Mouse (Mus musculus): ENCODE measurements at regions not wholly inside any gene's neighbourhood (a gene's known extent, or its start where the extent isn't known, plus 50 kb on each side); places are given as distances from the start of the nearest gene placed in this dataset.

DNA sequence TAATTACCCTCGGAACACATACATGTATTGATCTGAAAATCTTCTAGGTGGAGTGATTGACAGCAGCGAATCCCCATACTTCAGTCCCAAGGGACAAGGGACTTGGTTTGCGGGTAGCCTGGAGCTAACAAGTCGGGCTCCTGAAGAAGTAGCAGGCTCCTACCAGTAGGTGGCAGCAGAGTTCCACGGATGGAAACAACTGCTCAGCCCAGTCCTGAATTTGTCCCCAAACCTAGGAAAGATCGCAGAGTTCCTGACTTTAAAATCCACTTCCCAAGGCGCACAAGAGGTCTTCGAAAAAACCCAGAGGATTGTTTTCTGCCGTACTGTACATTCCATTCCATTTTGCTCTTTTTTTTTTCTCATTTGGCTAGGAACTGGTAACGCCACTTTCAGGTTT lies 169.4 kb downstream of the Arrdc4 start:
- DNase-seq (ENCODE audit: low spot score): peak; percentile 37

GRCm38 (mm10) chr7:68579216-68579615 lies 169.8 kb downstream of the Arrdc4 start:
- no peak for DNase-seq (ENCODE audit: low spot score)

- no peak for DNase-seq (ENCODE audit: low spot score)
Observed at GRCm38 (mm10) chr7:68571315-68571714, 177.7 kb downstream of the Arrdc4 start.

GRCm38 (mm10) chr7:68568127-68568510 lies 180.9 kb downstream of the Arrdc4 start:
- no peak for DNase-seq (ENCODE audit: low spot score)

GRCm38 (mm10) chr7:68567452-68568126 lies 181.5 kb downstream of the Arrdc4 start:
- DNase-seq (ENCODE audit: low spot score): no peak

DNA sequence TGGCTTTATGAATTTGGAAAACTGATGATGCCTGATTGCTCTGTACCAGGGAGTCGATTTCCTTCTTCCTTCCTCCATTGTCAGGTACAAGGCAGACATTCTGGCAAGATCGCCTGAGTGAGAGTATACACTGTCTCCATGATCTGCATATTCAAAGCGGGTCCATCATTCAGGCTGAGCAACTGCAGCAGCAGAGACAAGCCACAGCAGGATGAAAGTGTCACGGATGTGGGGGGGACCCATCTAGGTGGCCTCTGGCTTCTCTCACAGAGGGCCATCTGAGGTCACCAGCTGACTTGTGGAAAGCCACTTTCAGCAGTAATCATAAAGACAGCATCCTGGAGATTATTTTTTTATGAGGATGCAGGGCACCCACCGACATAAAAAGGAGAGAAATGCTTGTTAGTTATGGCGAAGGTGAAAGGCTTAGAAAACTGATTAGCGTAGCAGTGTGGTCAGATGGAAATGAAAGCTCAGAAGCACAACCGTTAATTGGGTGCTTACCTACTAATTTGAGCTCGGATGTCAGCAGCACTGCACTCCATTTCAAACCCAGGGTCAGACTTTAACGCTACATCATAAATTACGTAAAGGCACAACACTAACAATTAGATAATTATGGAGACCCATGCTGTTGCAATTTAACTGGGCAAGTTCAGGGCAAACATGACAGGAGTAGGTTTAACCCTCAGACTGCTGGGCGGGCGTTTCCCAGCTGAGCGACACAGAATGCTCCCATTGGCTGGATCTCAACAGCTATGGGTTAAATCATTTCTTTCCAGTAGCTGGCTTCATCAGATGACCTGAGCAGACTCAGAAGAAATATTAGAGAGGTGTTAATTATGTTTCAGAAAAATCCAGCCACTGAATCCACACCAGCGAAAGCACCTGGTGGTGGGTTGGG lies 189.3 kb downstream of the Arrdc4 start:
- no peak for DNase-seq (ENCODE audit: low spot score)

DNA sequence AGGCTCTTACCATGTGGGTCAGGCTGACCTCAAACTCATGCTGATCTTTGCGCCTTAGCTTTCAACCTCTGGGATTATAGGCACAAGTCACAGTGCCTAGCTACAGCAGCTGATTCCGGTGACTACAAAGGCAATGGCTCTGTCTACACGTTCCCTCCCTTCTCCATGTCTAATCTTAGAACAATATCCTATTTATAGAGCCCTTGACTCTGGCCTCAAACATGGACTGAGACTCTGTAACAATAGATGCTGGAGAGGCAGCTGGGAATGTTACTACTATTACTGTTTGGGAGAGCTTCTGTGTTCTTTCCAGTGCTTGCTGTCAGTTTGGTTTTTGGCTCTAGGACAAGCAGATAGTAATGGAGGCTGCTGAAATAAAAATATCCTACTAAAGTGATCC lies 198.7 kb downstream of the Arrdc4 start:
- DNase-seq (ENCODE audit: low spot score): no peak

DNA sequence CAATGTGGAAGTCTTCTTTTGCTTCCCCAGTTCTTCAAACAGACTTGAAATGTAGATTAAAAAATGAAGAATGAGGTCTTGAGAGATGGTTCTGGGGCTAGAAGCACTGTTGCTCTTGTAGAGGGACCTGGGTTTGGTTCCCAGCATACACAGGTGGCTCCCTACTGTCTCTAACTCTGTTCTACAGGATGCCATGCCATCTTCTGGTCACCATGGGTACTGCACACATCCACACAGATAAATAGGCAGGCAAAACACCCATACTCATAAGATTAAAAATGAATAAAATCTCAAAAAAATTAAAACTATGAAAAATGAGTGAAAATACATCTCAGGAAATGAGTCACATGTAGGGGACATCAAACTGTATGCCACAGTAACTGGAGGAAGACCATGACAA lies 200.9 kb downstream of the Arrdc4 start:
- no peak for DNase-seq (ENCODE audit: low spot score)

DNA sequence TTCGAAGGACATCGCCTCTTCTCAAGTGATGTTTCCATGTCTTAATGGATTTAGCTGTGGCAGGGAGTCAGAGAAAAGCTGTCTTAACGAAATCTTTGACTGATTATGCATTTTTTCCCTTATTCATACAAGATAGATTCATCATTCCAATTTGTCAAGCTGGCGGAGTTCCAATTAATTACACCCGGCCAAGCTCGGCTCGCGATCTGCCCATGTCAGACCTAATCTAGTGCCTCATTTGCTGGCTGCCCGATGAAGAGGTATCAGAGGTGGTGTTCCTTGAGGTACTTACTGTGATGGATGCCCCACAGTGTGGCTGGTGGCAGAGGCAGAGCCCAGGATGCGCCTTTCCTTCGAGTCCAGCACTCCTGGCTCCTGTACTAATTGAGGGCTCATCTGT lies 204.9 kb downstream of the Arrdc4 start:
- DNase-seq (ENCODE audit: low spot score): no peak

DNA sequence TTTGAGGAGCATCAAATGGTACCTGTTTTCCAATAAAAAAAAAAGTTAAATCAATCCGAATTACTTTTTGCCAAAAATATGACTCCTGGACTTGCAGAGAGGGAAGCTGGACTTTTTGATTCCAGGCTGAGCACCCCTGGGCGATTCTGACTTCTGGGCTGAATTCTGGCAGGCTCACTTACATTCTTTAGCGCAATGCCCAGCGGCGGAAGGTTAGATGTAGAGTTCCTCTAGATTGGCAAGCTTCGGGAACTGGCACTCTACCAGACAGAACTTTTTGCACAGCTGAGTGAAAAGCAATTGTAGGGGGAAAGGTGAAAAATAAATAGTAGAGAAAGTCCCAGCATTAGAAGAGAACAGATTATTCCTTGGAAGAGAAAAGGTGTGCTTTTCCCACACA lies 235.5 kb downstream of the Fam169b start:
- no peak for DNase-seq (ENCODE audit: low spot score)

DNA sequence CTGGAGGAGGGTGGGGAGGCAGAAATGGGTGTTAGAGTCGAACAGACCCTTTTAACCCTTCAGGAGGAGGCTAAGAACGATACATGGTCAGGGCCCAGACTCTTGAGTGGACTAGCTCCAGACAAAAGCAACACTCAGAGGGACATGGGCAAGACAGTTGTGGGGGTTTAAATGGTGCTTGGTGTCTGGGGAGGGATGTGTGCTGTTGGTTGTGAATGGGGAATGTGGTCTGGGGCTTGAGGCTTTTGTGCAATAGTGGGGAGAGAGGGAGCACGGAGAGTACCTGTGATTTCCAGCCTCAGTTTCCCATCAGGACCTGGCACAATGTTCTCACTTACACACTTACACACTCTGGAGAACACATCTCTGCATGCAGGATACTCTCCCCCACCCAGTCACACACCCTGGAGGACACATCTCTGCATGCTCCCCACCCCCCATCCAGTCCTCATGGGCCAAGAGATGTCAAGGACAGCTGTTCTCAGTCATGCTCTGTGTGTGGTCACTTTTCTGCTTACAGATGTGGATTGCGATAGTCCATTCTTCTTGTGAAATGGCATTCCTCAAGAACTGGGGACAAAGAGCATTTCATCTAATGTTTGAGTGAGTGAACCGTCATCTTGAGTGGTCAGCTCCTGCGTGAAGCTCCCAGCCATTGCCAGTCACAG lies 217.6 kb downstream of the Fam169b start:
- DNase-seq (ENCODE audit: low spot score): no peak

GRCm38 (mm10) chr7:68486676-68487075 lies 213.0 kb downstream of the Fam169b start:
- no peak for DNase-seq (ENCODE audit: low spot score)

DNA sequence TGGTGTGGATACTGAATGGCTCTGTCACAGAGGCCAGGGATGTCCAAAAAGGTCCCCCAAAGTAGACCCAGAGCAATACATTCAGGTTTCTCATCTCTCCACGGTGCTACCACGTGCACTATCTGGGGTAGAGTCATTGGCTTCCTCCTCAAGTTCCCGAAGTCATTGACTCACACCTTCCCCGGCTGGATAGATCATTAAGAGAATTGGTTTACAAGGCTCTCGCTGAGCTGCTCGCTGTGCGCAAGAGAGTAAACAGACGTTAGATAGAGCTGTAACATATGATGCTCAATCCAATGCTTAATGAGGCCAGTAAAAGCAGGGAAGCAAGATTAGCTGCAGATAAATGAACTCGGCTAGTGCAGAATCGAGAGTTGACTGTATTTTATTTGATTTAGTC lies 208.9 kb downstream of the Fam169b start:
- DNase-seq (ENCODE audit: low spot score): no peak

GRCm38 (mm10) chr7:68480770-68481169 lies 207.1 kb downstream of the Fam169b start:
- DNase-seq (ENCODE audit: low spot score): no peak

GRCm38 (mm10) chr7:68480336-68480735 lies 206.7 kb downstream of the Fam169b start:
- no peak for DNase-seq (ENCODE audit: low spot score)

DNA sequence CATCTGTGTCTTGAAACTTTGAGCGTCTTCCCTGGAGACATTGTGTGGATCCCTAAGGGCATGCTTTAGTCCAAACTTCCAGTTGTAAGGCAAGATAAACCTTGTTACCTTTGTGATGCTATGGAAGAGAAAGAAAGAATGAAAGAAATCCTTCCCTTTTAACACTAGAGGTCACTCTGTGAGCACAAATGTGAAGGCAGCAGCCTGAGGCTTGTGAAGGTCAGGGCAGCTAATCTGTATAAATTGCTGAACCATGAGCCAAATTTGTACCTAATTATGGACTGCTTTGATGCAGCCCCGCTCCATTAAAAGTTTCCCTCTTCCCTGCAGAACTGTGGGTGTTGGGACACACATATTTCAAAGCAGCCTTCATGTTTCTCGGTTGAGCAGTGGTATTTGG lies 204.4 kb downstream of the Fam169b start:
- no peak for DNase-seq (ENCODE audit: low spot score)

GRCm38 (mm10) chr7:68472800-68473199 lies 199.2 kb downstream of the Fam169b start:
- no peak for DNase-seq (ENCODE audit: low spot score)

GRCm38 (mm10) chr7:68470983-68471382 lies 197.3 kb downstream of the Fam169b start:
- no peak for DNase-seq (ENCODE audit: low spot score)

GRCm38 (mm10) chr7:68468574-68468973 lies 194.9 kb downstream of the Fam169b start:
- no peak for DNase-seq (ENCODE audit: low spot score)

DNA sequence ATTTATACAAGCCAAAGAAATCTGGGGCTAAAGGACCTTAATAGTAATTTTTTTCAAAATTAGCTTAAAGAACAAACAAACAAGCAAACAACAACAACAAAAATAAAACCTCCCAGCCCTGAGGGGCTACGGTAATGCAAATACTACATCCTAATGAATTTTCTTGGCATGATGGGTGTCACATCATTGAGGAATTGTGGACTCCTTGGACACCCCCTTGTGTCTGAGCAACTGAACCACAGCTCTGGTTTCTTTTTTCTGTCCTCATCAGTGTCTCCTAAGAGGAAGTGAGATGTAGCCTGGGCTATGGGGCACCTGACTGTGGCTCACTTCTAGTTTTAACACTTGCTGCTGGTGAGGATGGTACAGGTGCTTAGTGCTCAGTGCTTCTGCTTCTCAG lies 184.2 kb downstream of the Fam169b start:
- DNase-seq (ENCODE audit: low spot score): no peak

DNA sequence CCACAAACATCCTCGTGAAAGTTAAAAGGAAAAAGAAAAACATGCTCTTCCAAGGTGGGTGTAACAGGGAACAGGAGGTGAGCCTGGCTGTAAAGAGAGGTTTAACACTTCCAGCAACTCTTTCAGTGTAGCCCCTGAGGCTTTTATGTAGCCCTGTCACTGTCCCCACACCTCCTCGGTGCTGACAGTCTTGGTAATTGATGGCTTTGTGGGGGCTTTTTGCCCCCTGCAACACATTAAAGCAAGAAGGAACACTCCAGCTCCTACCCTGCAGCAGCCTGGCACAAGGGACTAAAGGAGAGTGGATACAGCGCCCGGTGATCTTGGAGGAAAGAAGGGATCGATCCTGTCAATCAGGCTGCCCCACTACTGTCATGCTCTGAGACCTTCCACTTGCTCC lies 181.8 kb downstream of the Fam169b start:
- no peak for DNase-seq (ENCODE audit: low spot score)

- DNase-seq (ENCODE audit: low spot score): no peak
Observed at GRCm38 (mm10) chr7:68453028-68453692, 179.5 kb downstream of the Fam169b start.
